Mouse (Mus musculus): Measurements from ENCODE around the gene Skap2.

Skap2 gene

DNA sequence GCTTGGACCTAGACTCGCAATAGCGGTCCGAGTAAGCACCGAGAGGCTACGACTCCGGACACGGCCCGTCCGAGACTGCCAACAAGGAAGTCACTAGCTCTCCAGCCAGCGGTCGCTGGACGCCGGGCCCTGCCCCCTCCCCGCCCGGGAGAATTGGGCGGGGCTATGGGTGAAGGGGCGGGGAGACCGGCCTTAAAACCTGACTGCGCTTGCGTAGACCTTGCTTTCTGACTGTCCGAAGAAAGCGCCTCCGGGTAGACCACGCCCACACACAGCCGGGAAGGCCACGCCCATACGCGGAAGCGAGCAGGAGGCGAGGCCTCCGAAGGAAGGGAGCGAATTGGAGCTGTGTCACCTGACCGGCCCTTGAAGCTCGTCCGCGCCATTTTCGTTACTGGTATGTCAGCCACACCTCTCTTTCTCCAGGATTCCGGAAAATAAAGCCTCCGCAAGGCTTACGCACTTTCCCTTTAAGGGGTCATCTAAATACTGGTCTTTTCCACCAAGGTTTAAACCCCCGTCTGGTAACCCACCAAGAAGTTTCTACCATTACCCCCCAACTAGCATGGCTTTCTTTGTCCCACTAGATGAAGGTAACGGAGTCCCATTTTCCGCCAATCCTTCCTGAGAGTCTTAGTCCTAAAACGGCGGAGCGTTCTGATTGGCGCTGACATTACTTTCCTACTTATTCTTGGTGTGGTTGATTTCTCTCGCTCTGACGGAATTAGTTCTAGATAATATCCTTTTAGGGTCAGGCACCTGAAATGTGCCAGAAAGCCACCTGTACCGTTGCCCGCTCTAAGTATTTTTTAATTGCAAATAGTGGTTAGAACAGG, at the start of gene Skap2:
Skap2 (minus strand) TSS at position 141 of the 836 bp plus-strand sequence.
- CTCF ChIA-PET: interaction anchor here (0.7 kb wide), 1 partner anchor 11 kb away, joined by 5 read pairs; no protein-coding TSS in a partner anchor

- CTCF ChIA-PET: no interaction called here
Measured at GRCm38 (mm10) chr6:52058899-52059448, 46.6 kb upstream of the Skap2 start.

DNA sequence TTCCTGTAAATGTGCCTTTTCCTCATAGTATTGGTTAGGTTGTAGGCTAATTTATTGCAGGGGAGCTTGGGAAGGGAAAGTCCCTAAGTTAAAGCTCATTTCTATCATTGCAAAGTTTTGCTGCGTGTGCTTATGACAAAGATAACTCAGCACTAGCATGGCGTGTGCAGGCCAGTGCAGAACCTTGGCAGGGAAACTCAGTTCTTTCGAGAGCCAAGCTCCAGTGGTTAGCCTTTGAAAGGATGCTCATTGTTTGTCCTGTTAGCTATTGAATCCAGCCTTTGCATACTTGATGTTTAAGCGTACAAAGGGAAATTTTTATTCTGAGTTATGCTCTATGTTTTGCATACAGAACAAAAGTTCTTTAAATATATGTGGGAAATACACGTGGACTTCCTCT, 45.8 kb upstream of the Skap2 start:
- CTCF ChIA-PET: no interaction called here

GRCm38 (mm10) chr6:52053567-52054561, 41.5 kb upstream of the Skap2 start:
- CTCF ChIA-PET: interaction anchor here (0.6 kb wide), 1 partner anchor 63 kb away, joined by 4 read pairs; no protein-coding TSS in a partner anchor

- CTCF ChIA-PET: no interaction called here
Measured at GRCm38 (mm10) chr6:52050062-52050461, 37.7 kb upstream of the Skap2 start.

DNA sequence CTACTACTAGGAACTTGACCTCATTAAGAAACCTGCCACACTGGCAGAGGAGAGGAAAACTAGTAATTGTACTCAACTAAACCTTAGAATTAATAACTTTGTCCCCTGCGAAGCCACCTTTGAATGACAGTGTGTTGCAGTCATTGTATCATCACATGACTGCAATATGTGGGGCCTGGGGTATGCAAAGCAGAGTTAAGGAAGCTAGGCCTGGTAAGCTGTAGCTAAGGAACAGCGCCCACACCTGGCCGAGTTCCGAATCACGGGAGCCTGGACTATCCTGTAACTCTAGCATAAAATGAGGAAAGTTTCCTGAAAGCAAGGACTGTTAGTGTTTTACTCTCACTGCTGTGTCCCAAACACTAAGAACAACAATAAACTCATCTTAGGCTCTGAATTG, 33.2 kb upstream of the Skap2 start:
- CTCF ChIA-PET: no interaction called here

GRCm38 (mm10) chr6:52036077-52036476, 23.7 kb upstream of the Skap2 start:
- CTCF ChIA-PET: interaction anchor here (0.5 kb wide), 1 partner anchor 22 kb away, joined by 3 read pairs; no protein-coding TSS in a partner anchor

GRCm38 (mm10) chr6:52031181-52031580, 18.8 kb upstream of the Skap2 start:
- CTCF ChIA-PET: no interaction called here

DNA sequence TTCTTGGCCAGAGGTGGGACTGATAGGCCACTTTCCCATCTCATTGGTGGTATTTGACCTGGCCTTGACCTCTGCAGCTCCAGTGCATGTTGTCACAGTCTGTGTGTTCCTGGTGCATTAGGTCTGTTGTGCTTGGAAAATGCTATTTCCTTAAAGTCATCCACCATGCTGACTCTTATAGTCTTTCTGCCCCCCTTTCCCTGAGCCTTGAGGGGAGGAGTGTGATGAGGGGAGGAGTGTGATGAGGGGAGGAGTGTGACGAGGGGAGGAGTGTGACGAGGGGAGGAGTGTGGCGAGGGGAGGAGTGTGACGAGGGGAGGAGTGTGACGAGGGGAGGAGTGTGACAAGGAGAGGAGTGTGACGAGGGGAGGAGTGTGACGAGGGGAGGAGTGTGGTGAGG, 15.8 kb upstream of the Skap2 start:
- CTCF ChIA-PET: interaction anchor here (0.9 kb wide), 1 partner anchor 17 kb away, joined by 3 read pairs; no protein-coding TSS in a partner anchor

DNA sequence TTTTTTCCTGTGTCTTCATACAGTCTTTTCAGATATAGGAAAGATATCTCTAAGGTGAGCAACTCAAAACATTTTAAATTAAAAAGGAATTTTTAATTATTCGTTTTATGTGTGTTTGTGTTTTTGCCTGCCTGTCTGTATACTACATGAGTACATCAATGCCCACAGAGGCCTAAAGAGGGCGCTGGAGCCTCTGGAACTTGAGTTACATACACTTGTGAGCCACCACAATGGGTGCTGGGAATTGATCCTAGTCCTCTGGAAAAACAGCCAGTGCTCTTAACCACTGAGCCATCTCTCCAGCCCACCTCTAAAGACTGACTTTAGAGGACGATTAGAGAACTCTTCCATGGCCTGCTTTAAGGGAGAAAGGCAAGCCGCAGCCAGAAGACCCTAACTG, 14.8 kb upstream of the Skap2 start:
- CTCF ChIA-PET: no interaction called here

GRCm38 (mm10) chr6:52026281-52026680, 13.9 kb upstream of the Skap2 start:
- CTCF ChIA-PET: no interaction called here

DNA sequence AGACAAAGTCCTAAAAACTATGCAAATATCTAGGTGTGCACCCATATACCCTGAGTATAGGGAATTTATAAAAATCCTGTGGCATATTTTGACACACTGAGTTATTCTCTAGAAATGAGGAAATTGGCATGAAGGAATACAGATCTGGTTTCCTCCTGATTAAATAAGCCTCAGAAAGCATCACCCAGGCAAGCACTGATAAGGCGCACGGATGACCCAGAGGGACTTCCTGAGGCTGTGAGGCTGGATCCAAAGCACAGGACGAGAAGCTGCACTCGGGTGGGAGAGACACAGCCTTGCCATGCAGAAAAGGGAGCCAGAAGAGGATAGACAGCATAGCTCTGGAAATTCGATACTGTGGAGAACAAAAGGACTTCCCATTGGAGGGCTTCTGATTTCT, 12.4 kb upstream of the Skap2 start:
- CTCF ChIA-PET: no interaction called here

DNA sequence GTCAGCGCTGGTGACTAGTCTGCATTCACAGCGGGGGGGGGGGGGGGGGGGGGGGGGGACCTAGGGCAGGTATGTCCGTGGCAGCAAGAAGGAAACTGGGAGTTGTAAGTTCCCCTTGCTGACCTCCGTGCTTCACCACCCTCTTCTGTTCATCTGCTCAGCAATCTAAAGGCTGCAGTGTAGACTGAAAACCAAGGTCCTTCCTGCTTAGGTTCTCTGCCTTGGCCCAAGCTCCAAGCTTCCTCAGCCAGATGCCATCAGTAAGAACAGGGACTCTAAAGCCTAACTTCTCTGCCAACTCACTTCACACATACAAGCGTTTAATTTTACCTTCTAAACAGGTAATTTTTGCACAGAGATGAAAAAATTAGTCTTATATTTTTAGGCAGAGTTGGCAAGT, 10.0 kb upstream of the Skap2 start:
- CTCF ChIA-PET: no interaction called here

GRCm38 (mm10) chr6:52020276-52020675, 7.9 kb upstream of the Skap2 start:
- CTCF ChIA-PET: no interaction called here

DNA sequence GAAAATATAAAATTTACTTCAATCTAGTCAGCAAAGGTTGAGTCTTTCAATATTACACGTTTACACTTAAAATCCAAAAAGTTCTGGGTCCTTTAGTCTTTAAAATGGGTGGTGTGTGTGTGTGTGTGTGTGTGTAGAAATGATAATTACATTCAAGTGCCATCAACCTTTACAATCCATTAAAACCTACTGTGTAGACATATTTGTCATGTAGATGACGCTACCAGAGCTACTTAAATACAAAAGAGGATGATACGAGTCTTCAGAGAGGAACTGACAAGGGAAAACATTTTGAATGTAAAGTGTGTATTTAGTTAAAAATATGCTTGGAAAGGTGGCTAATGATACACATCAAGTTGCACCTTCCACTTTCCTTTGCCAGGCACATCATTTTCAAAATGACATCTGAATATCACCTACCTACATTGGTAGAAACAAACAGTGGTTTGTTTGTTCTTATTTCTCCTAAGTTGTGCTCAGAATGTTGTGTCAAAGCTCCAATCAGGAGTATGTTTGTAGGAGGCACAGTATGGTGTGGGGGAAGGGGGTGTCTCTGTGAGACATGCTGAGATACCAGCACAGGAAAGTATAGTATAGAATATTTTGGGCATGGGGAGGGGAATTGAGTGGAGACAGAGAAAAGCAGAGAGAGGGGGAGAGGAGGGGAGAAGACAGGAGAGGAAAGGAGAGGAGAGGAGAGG, 1.0 kb upstream of the Skap2 start:
- CTCF ChIA-PET: interaction anchor here (0.7 kb wide), 2 partner anchors 12 to 22 kb away, joined by 3 to 5 read pairs; no protein-coding TSS in a partner anchor

DNA sequence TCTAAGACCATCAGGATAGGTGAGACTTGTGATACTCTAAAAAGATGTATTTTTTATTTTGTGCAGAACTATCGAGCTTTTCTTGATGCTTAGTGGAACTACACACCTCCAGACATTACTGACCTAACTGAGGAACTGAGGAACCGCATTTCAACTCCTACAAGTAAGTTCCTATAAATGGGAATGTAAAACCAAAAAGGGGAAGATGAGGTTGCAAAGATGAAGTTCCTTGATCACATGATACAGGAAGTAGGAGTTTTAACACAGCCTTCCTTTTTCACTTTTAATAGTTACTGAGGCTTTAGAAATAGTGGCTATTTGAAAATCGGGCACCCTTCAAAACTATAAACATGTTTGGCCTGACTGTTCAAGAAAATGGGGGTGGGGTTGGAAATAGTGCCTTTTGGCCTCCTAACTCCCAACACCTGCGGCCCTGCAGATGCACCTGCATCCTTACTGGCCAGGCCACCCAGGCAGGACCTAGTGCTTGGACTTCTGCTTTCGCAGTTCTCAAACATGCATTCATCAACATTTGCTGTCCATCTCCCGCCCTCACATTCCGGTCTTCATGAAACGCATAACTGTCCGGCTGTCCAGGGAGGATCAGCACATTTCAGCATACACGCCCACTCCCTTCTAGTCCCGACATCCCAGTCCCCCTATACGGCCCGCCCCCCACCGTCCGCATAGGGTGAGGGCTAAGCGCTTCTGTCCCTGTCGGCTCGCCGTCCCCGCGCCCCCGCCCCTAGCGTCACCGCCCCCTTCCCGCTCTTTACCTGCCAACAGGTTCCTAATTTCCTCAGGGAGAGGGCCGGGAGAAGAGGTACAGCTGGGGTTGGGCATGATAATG, 565 bp downstream of the Skap2 start:
- CTCF ChIA-PET: no interaction called here

DNA sequence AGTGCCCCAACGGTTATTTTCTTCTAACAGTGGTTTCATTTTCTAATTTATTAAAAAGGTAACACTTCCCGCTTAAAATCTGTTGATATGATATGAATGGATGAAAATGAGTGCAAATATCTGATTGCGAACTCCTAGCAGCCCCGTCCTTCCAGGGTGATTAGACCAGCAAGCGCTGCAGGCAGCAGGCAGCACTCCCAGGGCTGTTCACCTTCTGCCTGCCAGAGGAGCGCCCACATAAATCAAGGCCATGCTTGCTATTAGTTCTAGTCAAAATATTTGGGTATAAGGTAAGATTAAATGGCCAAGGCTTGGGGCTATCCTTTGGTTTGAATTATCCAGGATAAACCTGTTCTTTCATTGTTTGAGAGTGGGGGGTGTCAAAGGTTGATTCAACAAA, 3.0 kb downstream of the Skap2 start:
- CTCF ChIA-PET: no interaction called here

DNA sequence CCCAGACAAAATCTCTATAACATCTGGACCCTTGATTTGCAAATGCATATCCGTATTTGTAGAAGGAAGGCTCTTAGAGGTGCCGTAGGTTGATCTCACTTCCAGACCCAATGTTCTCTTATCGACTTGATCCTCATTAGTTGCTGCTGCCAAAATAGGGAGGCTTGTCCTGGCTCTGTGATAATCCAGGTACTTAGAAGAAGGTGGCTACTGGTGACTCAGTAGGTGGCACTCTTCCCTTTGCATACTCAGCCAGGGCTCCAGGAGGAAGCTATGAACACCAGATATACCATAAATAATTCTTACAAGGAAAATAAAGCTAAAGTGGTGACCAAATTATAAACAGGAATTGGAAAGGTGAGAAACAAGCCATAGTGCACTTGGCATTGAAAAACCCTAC, 3.6 kb downstream of the Skap2 start:
- CTCF ChIA-PET: no interaction called here

DNA sequence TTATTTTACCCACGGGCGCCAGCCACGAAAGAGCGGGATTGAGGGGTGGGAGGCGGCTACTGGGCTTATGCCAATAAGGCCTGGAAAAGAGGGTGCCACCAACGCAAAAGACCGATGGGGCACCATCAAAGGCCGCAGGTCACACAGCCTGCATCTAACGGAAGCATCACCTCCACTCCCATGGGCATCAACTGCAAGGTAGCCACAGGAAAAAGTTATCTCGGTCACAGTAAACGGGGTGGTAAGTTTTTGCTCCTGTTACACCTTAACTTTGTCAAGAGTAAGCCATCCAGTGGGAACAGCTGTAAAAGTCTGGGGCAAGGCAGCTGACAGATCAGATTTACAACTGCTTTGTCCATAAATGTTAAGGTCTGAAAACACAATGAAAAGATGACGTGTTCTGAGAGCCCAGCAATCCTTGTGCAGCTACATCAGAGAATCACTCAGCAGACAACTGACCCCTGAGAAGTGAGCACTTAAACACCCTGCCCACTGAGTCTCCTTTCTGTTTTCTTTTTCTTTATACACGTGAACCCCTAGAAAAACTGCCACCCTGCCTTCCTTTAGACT, 5.6 kb downstream of the Skap2 start:
- CTCF ChIA-PET: no interaction called here

- CTCF ChIA-PET: no interaction called here
Measured at GRCm38 (mm10) chr6:52005963-52006648, 6.2 kb downstream of the Skap2 start.
